Mouse (Mus musculus) embryonic facial prominence, embryonic 11.5 days (tissue): ENCODE data around the gene Col4a2. TPM values are rescaled to one million over a fixed set of nuclear protein-coding genes. Genes with fewer than 3 reads are reported as not detected.

Source experiments
- ATAC-seq: fragments of 200-750 bp; cut with Nextera tagmentation; replicated peaks from 2 replicates; pipeline ENCODE4 v1.8.0; 2017; ENCODE audit warnings: low read depth; ENCODE audit not compliant: insufficient number of reproducible peaks, low FRiP score, low TSS enrichment
- DNase-seq: peaks from one replicate; pipeline ENCODE4 v3.0.0-alpha.2; 2015; ENCODE audit warnings: low spot score
- H3K27ac ChIP-seq: fragments of 300-500 bp; sonication (generic); replicated peaks from 2 replicates; pipeline ENCODE4 v1.5.1; 2014; ENCODE audit warnings: mild to moderate bottlenecking, low read depth, low read length, control low read depth
- H3K27me3 ChIP-seq: fragments of 300-500 bp; sonication (generic); 2 replicates; pipeline ENCODE4 v1.6.1; 2014; ENCODE audit warnings: mild to moderate bottlenecking, low read length, moderate library complexity, mixed read lengths; ENCODE audit not compliant: control insufficient read depth, insufficient read depth
- H3K36me3 ChIP-seq: fragments of 300-500 bp; sonication (generic); replicated peaks from 2 replicates; pipeline ENCODE4 v1.6.1; 2014; ENCODE audit warnings: low read depth, mild to moderate bottlenecking, low read length, moderate library complexity, mixed read lengths; ENCODE audit not compliant: control insufficient read depth, insufficient read depth
- H3K4me1 ChIP-seq: fragments of 300-500 bp; sonication (generic); 2 replicates; pipeline ENCODE4 v1.6.1; 2014; ENCODE audit warnings: low read length, mixed read lengths; ENCODE audit not compliant: control insufficient read depth, insufficient read depth
- H3K4me2 ChIP-seq: fragments of 300-500 bp; sonication (generic); 2 replicates; pipeline ENCODE4 v1.6.1; 2014; ENCODE audit warnings: low read depth, mild to moderate bottlenecking, control low read depth, low read length, moderate library complexity
- H3K4me3 ChIP-seq: fragments of 300-500 bp; sonication (generic); 2 replicates; pipeline ENCODE4 v1.5.1; 2014; ENCODE audit warnings: low read depth, low read length, control low read depth
- H3K9ac ChIP-seq: fragments of 300-500 bp; sonication (generic); replicated peaks from 2 replicates; pipeline ENCODE4 v1.6.1; 2014; ENCODE audit warnings: mild to moderate bottlenecking, control low read depth, low read length
- H3K9me3 ChIP-seq: fragments of 300-500 bp; sonication (generic); replicated peaks from 2 replicates; pipeline ENCODE4 v1.6.1; 2016; ENCODE audit warnings: mild to moderate bottlenecking, low read length, inconsistent platforms, mixed read lengths; ENCODE audit not compliant: control insufficient read depth
- WGBS: fragments of 180-500 bp; shearing (Covaris S2); extraction: QIAGEN DNeasy Blood & Tissue Kit; methylation state at CpG from one replicate; pipeline ENCODE4 v1.1.7; 2014; 5-methylcytosine and 5-hydroxymethylcytosine counted together
- polyA plus RNA-seq: library from polyadenylated mRNA; unstranded; fragments of >200 nt; fragmentation: Nextera tagmentation; extraction: Ambion mirVana; gene quantifications from 2 replicates; pipeline ENCODE4 v1.2.1, GENCODE M21; 2014

Col4a2 gene
- polyA plus RNA-seq, 1 experiment from 2014 or later, result 26.7 TPM

GRCm38 (mm10) chr8:11375749-11376438 is 63.3 kb downstream of the Col4a2 start:
- Histone ChIP-seq H3K4me3 (no peak overlapping the region), H3K4me2 (no peak overlapping the region), H3K27me3 (no peaks in the 10 kb centered on the region), H3K36me3 (no peaks in the 10 kb centered on the region), H3K9me3 (no peaks in the 10 kb centered on the region), H3K27ac (no peak overlapping the region), H3K4me1 (no peaks in the 10 kb centered on the region), H3K9ac (no peak overlapping the region)
- WGBS, result 66% methylated on average over 18 of the region's 18 CpGs
- ATAC-seq, result 0 out of 2 replicates have a peak, but pooled peaks have one; percentile 46
- no peak for DNase-seq

GRCm38 (mm10) chr8:11377391-11378210 is 65.0 kb downstream of the Col4a2 start:
- ATAC-seq (no peak), DNase-seq (no peak)
- H3K27me3 ChIP-seq, result no peaks in the 10 kb centered on the region
- no peak overlapping the region for H3K9ac ChIP-seq
- H3K27ac ChIP-seq, result no peak overlapping the region
- no peak overlapping the region for H3K4me2 ChIP-seq
- no peaks in the 10 kb centered on the region for H3K36me3 ChIP-seq
- WGBS, result 83% methylated on average over 16 of the region's 16 CpGs
- no peak overlapping the region for H3K4me3 ChIP-seq
- no peaks in the 10 kb centered on the region for H3K4me1 ChIP-seq
- no peaks in the 10 kb centered on the region for H3K9me3 ChIP-seq

- WGBS, result 47% methylated on average over 7 of the region's 7 CpGs
- Histone ChIP-seq H3K4me2 (no peak overlapping the region), H3K36me3 (no peaks in the 10 kb centered on the region), H3K9ac (no peak overlapping the region), H3K27me3 (no peaks in the 10 kb centered on the region), H3K9me3 (no peaks in the 10 kb centered on the region), H3K4me3 (no peak overlapping the region), H3K4me1 (no peaks in the 10 kb centered on the region), H3K27ac (no peak overlapping the region)
- DNase-seq, result no peak
- ATAC-seq, result no peak
These were observed 67.0 kb downstream of the Col4a2 start for GRCm38 (mm10) chr8:11379590-11379989.

GRCm38 (mm10) chr8:11381544-11381943 is 68.9 kb downstream of the Col4a2 start:
- ATAC-seq (no peak), DNase-seq (no peak)
- 86% methylated on average over 7 of the region's 7 CpGs for WGBS
- H3K4me2 ChIP-seq, result no peak overlapping the region
- H3K27ac ChIP-seq, result no peak overlapping the region
- H3K36me3 ChIP-seq, result no peaks in the 10 kb centered on the region
- H3K4me1 ChIP-seq, result no peaks in the 10 kb centered on the region
- no peak overlapping the region for H3K4me3 ChIP-seq
- H3K9ac ChIP-seq, result no peak overlapping the region
- H3K9me3 ChIP-seq, result no peaks in the 10 kb centered on the region
- no peaks in the 10 kb centered on the region for H3K27me3 ChIP-seq

GRCm38 (mm10) chr8:11382059-11382810 is 69.6 kb downstream of the Col4a2 start:
- DNase-seq, result no peak
- Histone ChIP-seq H3K9ac (no peak overlapping the region), H3K36me3 (no peaks in the 10 kb centered on the region), H3K4me2 (no peak overlapping the region), H3K4me1 (no peaks in the 10 kb centered on the region), H3K27me3 (no peaks in the 10 kb centered on the region), H3K9me3 (no peaks in the 10 kb centered on the region), H3K4me3 (no peak overlapping the region), H3K27ac (no peak overlapping the region)
- ATAC-seq, result no peak
- 51% methylated on average over 19 of the region's 19 CpGs for WGBS

GRCm38 (mm10) chr8:11382933-11383332 is 70.3 kb downstream of the Col4a2 start:
- H3K4me1 ChIP-seq, result no peaks in the 10 kb centered on the region
- 66% methylated on average over 3 of the region's 3 CpGs for WGBS
- H3K9ac ChIP-seq, result no peak overlapping the region
- no peak for ATAC-seq
- no peaks in the 10 kb centered on the region for H3K9me3 ChIP-seq
- H3K4me3 ChIP-seq, result no peak overlapping the region
- H3K27ac ChIP-seq, result no peak overlapping the region
- no peak for DNase-seq
- no peaks in the 10 kb centered on the region for H3K36me3 ChIP-seq
- no peak overlapping the region for H3K4me2 ChIP-seq
- no peaks in the 10 kb centered on the region for H3K27me3 ChIP-seq

- ATAC-seq (no peak), DNase-seq (no peak)
- Histone ChIP-seq H3K27me3 (no peaks in the 10 kb centered on the region), H3K36me3 (no peaks in the 10 kb centered on the region), H3K9me3 (no peaks in the 10 kb centered on the region), H3K4me1 (no peaks in the 10 kb centered on the region), H3K4me3 (no peak overlapping the region), H3K27ac (no peak overlapping the region), H3K9ac (no peak overlapping the region), H3K4me2 (no peak overlapping the region)
- WGBS, result 61% methylated on average over 3 of the region's 3 CpGs
These were observed 70.8 kb downstream of the Col4a2 start for GRCm38 (mm10) chr8:11383379-11383778.
